Mouse (Mus musculus) small intestine, adult 2 months (tissue): ENCODE data around the gene Hrasls. TPM values are rescaled to one million over a fixed set of nuclear protein-coding genes. Genes with fewer than 3 reads are reported as not detected.

ENCODE experiments used
- H3K27ac ChIP-seq: fragments of 200-500 bp; 2 replicates; pipeline ENCODE4 v1.5.1; 2012; ENCODE audit warnings: low read depth, low read length, control low read depth, inconsistent platforms; ENCODE audit not compliant: insufficient read depth
- H3K27me3 ChIP-seq: fragments of 200-500 bp; 2 replicates; pipeline ENCODE4 v1.6.1; 2012; ENCODE audit warnings: mild to moderate bottlenecking, moderate library complexity, low read length, inconsistent platforms; ENCODE audit not compliant: control insufficient read depth, insufficient read depth
- H3K36me3 ChIP-seq: fragments of 200-500 bp; 2 replicates; pipeline ENCODE4 v1.6.1; 2012; ENCODE audit warnings: mild to moderate bottlenecking, low read length, control low read depth, inconsistent platforms; ENCODE audit not compliant: control insufficient read depth, insufficient read depth
- H3K4me1 ChIP-seq: fragments of 200-500 bp; 2 replicates; pipeline ENCODE4 v1.6.1; 2012; ENCODE audit warnings: low read length, inconsistent platforms, mixed read lengths; ENCODE audit not compliant: control insufficient read depth, insufficient read depth, insufficient read length
- H3K4me3 ChIP-seq: fragments of 200-500 bp; 2 replicates; pipeline ENCODE4 v1.5.1; 2012; ENCODE audit warnings: low read depth, mild to moderate bottlenecking, control low read depth, inconsistent platforms, low read length, moderate library complexity
- CTCF ChIP-seq: fragments of 200-500 bp; IDR thresholded peaks from 2 replicates; pipeline ENCODE4 v1.5.1; 2012; ENCODE audit warnings: low read depth, mild to moderate bottlenecking, control low read depth, inconsistent platforms, low read length, moderate library complexity, mixed read lengths; ENCODE audit not compliant: insufficient replicate concordance, insufficient read length; ENCODE audit errors: extremely low read depth
- POLR2A ChIP-seq: fragments of 200-500 bp; IDR thresholded peaks from 2 replicates; pipeline ENCODE4 v1.6.1; 2012; ENCODE audit warnings: low read depth, mild to moderate bottlenecking, control low read depth, inconsistent platforms, low read length, moderate library complexity
- WGBS: fragments of 180-500 bp; shearing (Covaris S2); methylation state at CpG from one replicate; pipeline ENCODE4 v1.1.7; 2018; 5-methylcytosine and 5-hydroxymethylcytosine counted together
- polyA plus RNA-seq: library from polyadenylated mRNA; depleted of rRNA; stranded (reverse); fragments of >200 nt; gene quantifications from 2 replicates; pipeline ENCODE4 v1.2.3, GENCODE M21; 2012; rRNA removed

The Hrasls gene
- polyA plus RNA-seq = 1.3 TPM in 1 of 2 replicates, not detected in the other

DNA sequence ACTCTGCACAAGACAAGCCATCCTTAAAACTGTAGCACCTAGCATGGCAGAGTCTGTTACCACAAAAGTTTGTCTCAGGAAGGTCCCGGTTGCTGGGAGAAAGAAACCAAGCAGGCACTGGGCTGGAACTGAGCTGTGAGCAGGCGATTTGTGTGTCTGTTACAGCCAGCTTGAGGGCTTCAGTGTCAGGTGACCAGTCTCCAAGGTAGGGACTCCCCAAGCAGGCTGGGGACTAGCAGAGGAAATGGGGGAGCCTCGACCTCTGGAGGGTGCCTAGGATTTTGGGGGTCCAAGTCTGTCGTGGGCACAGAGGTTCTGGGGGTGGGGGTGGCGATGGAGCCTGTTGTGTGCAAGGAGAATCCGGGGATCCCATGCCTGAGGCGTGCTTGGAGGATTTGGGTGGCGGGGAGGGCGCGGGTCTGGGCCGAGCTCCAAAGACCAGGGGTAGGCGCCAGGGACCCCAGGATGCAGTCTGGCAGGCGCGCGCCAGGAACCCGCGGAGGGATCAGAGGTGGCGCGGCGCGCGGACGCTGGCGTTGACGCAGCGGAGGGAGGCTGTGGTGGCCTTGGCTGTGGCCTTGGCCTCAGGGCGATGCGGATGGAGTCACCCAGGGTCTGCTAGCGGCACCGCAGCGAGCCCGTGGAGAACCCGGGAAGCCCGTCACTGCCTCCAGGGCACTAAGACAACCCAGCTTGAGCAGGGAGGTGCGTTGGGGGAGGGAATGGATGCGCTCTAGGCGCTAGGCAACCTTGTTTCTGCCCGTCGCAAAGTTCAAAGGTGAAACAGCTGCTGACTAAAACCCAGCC, at the start of gene Hrasls:
TSS of gene Hrasls (plus strand) at position 91 of the 807 bp plus-strand sequence.
- Histone ChIP-seq H3K27ac (no peak within 1 kb of the TSS), H3K4me3 (0 out of 2 replicates have a peak within 1 kb of the TSS, but pooled peaks have one; percentile 10), H3K36me3 (no peaks in the 10 kb centered on the region), H3K4me1 (no peaks in the 10 kb centered on the region), H3K27me3 (no peaks in the 10 kb centered on the region)
- WGBS = 5% methylated on average over 39 of the region's 39 CpGs
- no peak for TF ChIP-seq CTCF
- TF ChIP-seq POLR2A = no peak

DNA sequence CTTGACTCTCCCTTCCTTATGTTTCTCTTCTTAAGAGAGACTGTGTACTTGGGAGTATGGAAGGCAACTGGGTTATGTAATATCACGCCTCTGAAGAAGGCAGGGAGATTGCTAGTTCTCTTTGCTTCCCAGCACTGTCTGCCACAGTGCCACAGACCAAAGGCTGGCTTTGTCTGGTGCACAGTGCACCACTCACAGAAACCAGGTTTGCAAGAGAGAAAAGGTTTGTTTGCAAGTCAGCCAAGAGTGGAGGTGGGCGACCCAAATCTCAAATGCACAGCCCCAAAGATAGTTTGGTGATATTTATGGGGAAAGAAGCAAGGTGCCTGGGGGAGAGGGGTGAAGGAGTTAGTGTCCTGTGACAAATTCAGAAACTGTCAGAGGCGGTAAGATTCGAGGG, 47.2 kb upstream of the Hrasls start:
- H3K36me3 ChIP-seq = no peaks in the 10 kb centered on the region
- H3K4me1 ChIP-seq = no peaks in the 10 kb centered on the region
- no peak overlapping the region for H3K4me3 ChIP-seq
- no peaks in the 10 kb centered on the region; the same call in 1 of the 2 replicates for H3K27me3 ChIP-seq
- no peak overlapping the region for H3K27ac ChIP-seq
- whole genome bisulfite sequencing = 81% methylated on average over 4 of the region's 4 CpGs
- TF ChIP-seq CTCF = no peak
- no peak for TF ChIP-seq POLR2A

DNA sequence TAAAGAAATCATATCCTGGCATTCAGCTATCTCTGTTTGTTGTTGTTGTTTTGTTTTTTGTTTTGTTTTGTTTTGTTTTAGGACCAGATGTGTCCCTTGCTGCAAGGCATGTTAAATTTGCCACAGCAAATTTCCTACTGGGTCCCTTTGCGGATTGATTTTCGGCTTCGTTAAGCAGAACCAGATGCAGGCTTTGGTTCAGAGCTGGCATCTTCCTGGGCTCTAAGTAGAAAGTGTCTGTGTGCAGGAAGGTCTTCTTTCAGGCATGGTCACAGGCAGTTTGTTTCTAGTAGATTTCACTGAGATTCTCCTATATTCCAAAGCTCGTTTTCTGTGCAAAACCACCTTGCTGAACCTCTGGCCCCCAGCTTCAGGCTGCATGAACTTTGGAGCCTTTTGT, 42.4 kb upstream of the Hrasls start:
- Histone ChIP-seq H3K27ac (no peak overlapping the region), H3K27me3 (no peaks in the 10 kb centered on the region; the same call in 1 of the 2 replicates), H3K4me1 (no peaks in the 10 kb centered on the region), H3K36me3 (no peaks in the 10 kb centered on the region), H3K4me3 (no peak overlapping the region)
- TF ChIP-seq CTCF (no peak), POLR2A (no peak)
- 82% methylated on average over 4 of the region's 4 CpGs for WGBS

DNA sequence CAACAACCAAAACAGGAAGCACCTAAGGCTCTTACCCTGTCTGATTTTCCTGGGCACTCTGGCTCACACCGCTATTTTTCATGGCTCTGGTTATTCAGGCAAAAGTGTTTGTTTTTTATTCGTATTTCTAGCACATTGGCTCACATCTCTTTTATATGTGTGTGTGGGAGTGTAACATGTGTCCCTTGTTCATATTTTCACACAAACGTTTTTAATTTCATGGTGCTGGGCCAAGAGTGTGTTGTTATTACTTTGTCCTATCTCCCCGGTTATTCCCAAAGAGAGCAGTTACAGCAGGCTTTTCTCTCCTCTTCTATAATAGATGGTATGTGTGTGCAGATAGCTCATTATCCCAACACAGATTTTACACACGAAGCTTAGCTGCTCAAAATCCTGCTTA, 37.8 kb upstream of the Hrasls start:
- no peak for TF ChIP-seq CTCF
- no peak for TF ChIP-seq POLR2A
- H3K4me3 ChIP-seq = no peak overlapping the region
- no peaks in the 10 kb centered on the region for H3K4me1 ChIP-seq
- WGBS = 75% methylated on average over 5 of the region's 5 CpGs
- no peaks in the 10 kb centered on the region for H3K27me3 ChIP-seq
- no peak overlapping the region for H3K27ac ChIP-seq
- no peaks in the 10 kb centered on the region for H3K36me3 ChIP-seq

DNA sequence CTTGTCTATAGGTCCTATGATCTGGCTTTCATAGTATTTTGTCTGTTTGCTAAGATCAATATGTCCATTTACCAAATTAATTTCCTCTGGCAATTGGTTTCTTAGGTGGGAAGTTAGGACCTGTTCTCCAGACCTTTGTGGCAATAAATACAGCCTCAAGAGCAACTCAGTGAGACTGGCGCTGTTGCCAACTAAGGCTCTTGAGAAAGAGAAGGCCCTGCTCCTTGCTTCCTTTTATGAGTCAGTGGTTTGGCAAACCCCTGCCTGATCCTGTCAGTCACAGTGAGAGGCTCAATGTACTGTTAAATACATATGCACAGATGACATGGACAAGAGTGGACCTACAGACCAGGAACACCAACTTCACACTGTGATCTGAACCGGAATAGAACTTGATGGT, 36.3 kb upstream of the Hrasls start:
- no peak for TF ChIP-seq POLR2A
- no peak for TF ChIP-seq CTCF
- WGBS = 91% methylated on average over 2 of the region's 2 CpGs

DNA sequence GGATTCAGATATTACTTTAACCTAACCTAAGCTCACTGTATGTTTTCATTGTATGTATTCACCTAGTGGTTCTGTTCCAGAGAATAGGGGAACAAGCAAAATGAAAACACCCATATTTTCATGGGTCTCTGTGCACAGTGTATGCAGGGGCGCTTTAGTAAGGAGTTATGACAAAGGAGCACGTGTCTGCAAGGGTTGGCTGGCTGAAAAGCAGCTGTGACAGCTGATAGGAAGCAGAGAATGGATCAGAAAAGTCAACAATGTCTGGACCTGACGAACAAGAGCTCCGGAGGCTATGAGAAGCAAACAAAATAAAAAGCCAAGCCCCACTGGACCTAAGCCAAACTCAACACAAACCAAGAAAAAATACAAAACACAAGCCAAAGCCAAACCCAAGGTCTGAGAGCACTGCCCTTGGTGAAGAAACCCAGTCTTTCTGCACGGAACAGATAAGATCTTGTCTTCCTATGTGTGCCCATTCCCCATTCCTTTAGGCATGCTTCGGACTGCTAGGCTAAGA, 34.6 kb upstream of the Hrasls start:
- TF ChIP-seq CTCF = no peak
- no peak for TF ChIP-seq POLR2A
- no peak overlapping the region for H3K4me3 ChIP-seq
- no peaks in the 10 kb centered on the region for H3K4me1 ChIP-seq
- no peak overlapping the region for H3K27ac ChIP-seq
- H3K36me3 ChIP-seq = no peaks in the 10 kb centered on the region
- WGBS = 30% methylated on average over 6 of the region's 6 CpGs
- no peaks in the 10 kb centered on the region for H3K27me3 ChIP-seq

More for the DNA sequence above, 36.3 kb upstream of the Hrasls start:
- no peaks in the 10 kb centered on the region for H3K36me3 ChIP-seq
- H3K4me1 ChIP-seq = no peaks in the 10 kb centered on the region
- no peaks in the 10 kb centered on the region for H3K27me3 ChIP-seq
- H3K4me3 ChIP-seq = no peak overlapping the region
- H3K27ac ChIP-seq = no peak overlapping the region

DNA sequence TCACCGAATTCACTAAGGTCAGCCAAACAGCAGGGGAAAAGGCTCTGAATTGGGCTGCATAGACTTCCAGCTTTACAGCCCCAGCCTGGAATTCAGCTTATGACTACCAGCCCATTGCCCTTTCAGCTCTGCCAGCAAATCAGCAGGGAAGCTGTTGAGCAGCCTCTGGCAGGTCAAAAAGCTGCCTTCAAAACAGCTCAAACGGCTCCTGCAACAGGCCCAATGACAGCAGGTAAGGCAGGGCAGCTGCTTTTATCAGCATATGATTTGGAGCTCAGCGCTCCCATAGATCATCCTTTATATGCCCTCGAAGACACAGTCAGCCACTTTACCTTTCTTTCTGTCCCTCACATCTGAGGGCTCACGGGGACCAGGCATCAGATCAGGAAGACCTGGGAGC, 16.6 kb upstream of the Hrasls start:
- WGBS = 54% methylated on average over 5 of the region's 5 CpGs
- Histone ChIP-seq H3K4me1 (no peaks in the 10 kb centered on the region), H3K27me3 (no peaks in the 10 kb centered on the region), H3K36me3 (no peaks in the 10 kb centered on the region), H3K4me3 (no peak overlapping the region), H3K27ac (no peak overlapping the region)
- no peak for TF ChIP-seq CTCF
- no peak for TF ChIP-seq POLR2A
